Mouse (Mus musculus): ENCODE data around the gene Sez6l2.

DNA sequence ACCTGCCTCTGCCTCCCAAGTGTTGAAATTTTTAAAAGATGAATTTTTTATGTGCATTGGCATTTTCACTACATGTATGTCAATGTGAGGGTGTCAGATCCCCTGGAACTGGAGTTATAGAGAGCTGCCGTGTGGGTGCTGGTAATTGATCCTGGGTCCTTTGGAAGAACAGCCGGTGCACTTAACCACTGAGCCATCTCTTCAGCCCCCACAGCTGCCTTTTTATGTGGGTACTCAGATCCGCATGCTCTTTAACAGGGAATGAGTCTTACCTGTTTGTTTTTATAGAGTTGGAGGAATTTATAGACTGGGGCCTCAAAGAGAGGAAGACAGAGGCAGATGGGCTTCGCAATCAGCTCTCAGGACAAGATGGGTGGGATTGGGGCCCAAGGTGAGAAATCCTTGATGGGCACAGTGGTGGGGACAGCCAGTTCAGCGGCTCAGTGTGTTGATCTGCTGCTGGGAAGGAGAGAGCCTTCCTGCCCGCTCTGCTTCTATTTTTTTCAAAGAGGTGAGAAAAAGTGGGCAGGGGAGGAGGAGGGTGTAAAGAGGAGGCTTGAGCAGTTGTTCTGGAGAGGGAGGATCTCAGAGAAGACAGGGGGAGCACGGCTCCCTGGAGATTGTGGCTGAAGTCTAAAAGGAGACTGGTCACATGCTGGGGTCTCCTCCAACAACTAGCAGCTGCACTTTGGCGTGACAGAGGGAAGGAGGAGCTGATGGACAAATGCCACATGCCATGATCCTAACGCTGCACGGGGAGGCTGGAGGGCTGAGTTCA lies 34.5 kb downstream of the Sez6l2 start:
- TF ChIP-seq POLR2A (IDR thresholded peaks at IDR 0.05; ENCODE audit: insufficient read length, low read depth) (no peak), SRF (IDR thresholded peaks at IDR 0.05; ENCODE audit: control insufficient read depth, insufficient read length, low read depth) (no peak), POLR2AphosphoS2 (IDR thresholded peaks at IDR 0.05; ENCODE audit: insufficient read length, low read depth) (peak; percentile 61)
